Mouse (Mus musculus) layer of hippocampus, adult 9-11 months (tissue): ENCODE data around the gene Samt2.
"Not testable (repeated sequence)": the region's sequence is repeated elsewhere in the genome, so short reads cannot be mapped to it uniquely, and the experiment has no call there.

Experiments
- DNase-seq: peaks from one replicate; pipeline ENCODE4 v3.0.0; 2022

The Samt2 gene

GRCm38 (mm10) chrX:154579260-154579659 is at the start of gene Samt2:
Samt2 (minus strand) TSS chrX:154579360.
- not testable (repeated sequence) for DNase-seq
